Mouse (Mus musculus) erythroblast, embryonic 14.5 days (primary cell): ENCODE data around the gene Pld4. TPM values are rescaled to one million over a fixed set of nuclear protein-coding genes. Genes with fewer than 3 reads are reported as not detected.

ENCODE experiments used
- H3K27me3 ChIP-seq: 2 replicates; pipeline ENCODE4 v1.6.1; 2012; ENCODE audit warnings: inconsistent platforms; ENCODE audit not compliant: control insufficient read depth
- H3K36me3 ChIP-seq: 2 replicates; pipeline ENCODE4 v1.6.1; 2012; ENCODE audit warnings: mild to moderate bottlenecking, inconsistent platforms; ENCODE audit not compliant: control insufficient read depth
- H3K4me1 ChIP-seq: 2 replicates; pipeline ENCODE4 v1.6.1; 2012; ENCODE audit warnings: inconsistent platforms; ENCODE audit not compliant: control insufficient read depth
- H3K4me3 ChIP-seq: replicated peaks from 2 replicates; pipeline ENCODE3; 2012; ENCODE audit warnings: moderate library complexity, mild to moderate bottlenecking, inconsistent platforms
- H3K9me3 ChIP-seq: 2 replicates; pipeline ENCODE4 v1.6.1; 2012; ENCODE audit warnings: low read length, inconsistent platforms, mixed read lengths; ENCODE audit not compliant: control insufficient read depth
- GATA1 ChIP-seq: IDR thresholded peaks from 2 replicates; pipeline ENCODE4 v1.6.1; 2012; ENCODE audit warnings: low read length, inconsistent platforms, mixed read lengths
- TAL1 ChIP-seq: IDR thresholded peaks from 3 replicates; pipeline ENCODE4 v1.6.1; 2012; ENCODE audit warnings: low read length, inconsistent platforms, mixed read lengths
- polyA plus RNA-seq: library from polyadenylated mRNA; stranded (reverse); fragments of >175 nt; gene quantifications from 2 replicates; pipeline ENCODE4 v1.2.3, GENCODE M21; 2012

The Pld4 gene
- polyA plus RNA-seq, 1 experiment, result 0.24 TPM

- Histone ChIP-seq H3K9me3 (no peaks in the 10 kb centered on the region), H3K27me3 (peaks cover 73% of the 10 kb centered on the region), H3K4me3 (no peak overlapping the region), H3K4me1 (peaks cover 3% of the 10 kb centered on the region), H3K36me3 (no peaks in the 10 kb centered on the region)
- no peak for TF ChIP-seq TAL1
These were observed 42.5 kb downstream of the Pld4 start for GRCm38 (mm10) chr12:112802917-112803316.

- Histone ChIP-seq H3K36me3 (no peaks in the 10 kb centered on the region), H3K4me3 (no peak overlapping the region), H3K4me1 (peaks cover 14% of the 10 kb centered on the region), H3K9me3 (no peaks in the 10 kb centered on the region), H3K27me3 (peaks cover 83% of the 10 kb centered on the region)
- TF ChIP-seq GATA1, result no peak
- no peak for TF ChIP-seq TAL1
These were observed 43.6 kb downstream of the Pld4 start for GRCm38 (mm10) chr12:112804046-112804445.

DNA sequence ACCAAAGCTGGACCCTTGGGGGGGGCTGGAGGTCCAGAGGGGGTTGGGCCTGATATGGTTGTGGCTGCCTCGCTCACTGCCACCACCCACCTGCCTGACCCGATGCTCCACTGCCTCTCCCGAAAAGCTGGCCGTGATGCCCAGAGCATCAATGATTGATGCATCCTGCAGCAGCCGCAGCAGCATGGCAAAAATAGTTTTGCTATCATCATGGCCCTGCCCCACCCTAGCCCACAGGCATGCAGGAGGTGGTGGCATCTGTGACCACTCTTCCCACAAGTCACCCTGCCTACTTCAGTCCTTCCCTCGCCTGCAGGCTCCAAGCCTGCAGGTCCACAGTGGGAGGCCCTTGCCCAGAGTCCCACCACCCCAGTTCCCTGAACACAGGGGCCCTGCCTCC is 45.6 kb downstream of the Pld4 start:
- no peaks in the 10 kb centered on the region for H3K9me3 ChIP-seq

DNA sequence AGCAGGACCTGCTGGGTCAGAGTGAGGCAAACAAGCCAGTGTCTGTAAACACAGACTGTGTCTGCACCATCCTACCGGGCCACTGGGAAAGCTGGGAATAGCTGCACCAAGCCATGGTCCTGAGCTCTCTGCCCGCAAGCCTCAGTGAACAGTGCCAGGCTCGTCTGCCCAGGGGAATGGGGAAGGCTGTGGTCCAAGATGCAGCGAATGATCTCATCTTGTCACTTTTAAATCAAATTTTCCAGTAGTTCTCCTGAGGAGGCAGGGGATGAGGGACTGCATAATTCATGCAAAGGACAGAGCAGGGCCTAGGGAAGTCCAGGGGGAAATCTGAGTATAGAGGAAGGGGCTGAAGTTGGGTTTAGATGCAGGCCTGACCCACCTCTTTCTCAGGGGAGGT is 47.3 kb downstream of the Pld4 start:
- peaks cover 81% of the 10 kb centered on the region for H3K27me3 ChIP-seq
- TF ChIP-seq GATA1 (no peak), TAL1 (no peak)

More for the DNA sequence above, 45.6 kb downstream of the Pld4 start:
- peaks cover 21% of the 10 kb centered on the region for H3K4me1 ChIP-seq
- H3K4me3 ChIP-seq, result no peak overlapping the region
- no peaks in the 10 kb centered on the region for H3K36me3 ChIP-seq
- H3K27me3 ChIP-seq, result peaks cover 97% of the 10 kb centered on the region
- TF ChIP-seq TAL1, result no peak
- no peak for TF ChIP-seq GATA1

DNA sequence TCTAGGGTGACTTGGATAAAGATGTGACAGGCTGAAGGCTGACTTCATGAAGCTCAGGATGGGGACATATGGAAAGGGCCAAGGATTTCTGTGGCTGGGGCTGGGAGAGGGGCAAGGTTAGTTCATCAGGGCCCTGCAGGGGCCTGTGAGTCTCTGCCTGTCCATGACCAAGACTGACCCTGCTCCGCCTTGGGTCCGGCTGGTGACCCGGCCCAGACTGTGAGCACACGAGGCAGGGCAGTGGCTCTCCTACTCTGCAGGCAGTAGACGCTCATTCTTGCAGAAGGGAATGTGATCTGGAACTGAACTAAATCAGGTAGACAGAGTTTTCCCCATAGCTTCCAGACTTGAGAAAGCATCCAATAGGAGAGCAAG is 47.7 kb downstream of the Pld4 start:
- H3K27me3 ChIP-seq, result peaks cover 77% of the 10 kb centered on the region
- TF ChIP-seq GATA1 (no peak), TAL1 (no peak)
- peaks cover 3% of the 10 kb centered on the region for H3K36me3 ChIP-seq
- H3K4me3 ChIP-seq, result peak overlapping the region; percentile 63
- peaks cover 18% of the 10 kb centered on the region for H3K4me1 ChIP-seq
- no peaks in the 10 kb centered on the region for H3K9me3 ChIP-seq

More for the DNA sequence above, 47.3 kb downstream of the Pld4 start:
- H3K4me1 ChIP-seq, result peaks cover 18% of the 10 kb centered on the region
- peaks cover 2% of the 10 kb centered on the region; the same call in 1 of the 2 replicates for H3K36me3 ChIP-seq
- no peak overlapping the region for H3K4me3 ChIP-seq
- H3K9me3 ChIP-seq, result no peaks in the 10 kb centered on the region

- TF ChIP-seq GATA1 (no peak), TAL1 (no peak)
- H3K27me3 ChIP-seq, result peaks cover 71% of the 10 kb centered on the region
- H3K4me3 ChIP-seq, result peak within 1 kb of the TSS; percentile 63
- H3K36me3 ChIP-seq, result peaks cover 7% of the 10 kb centered on the region
- no peaks in the 10 kb centered on the region for H3K9me3 ChIP-seq
- peaks cover 18% of the 10 kb centered on the region for H3K4me1 ChIP-seq
These were observed 48.3 kb downstream of the Pld4 start, which contains the start of gene Clba1 for GRCm38 (mm10) chr12:112808587-112809364. Gene Clba1, plus strand, starts transcription at chr12:112808937.

DNA sequence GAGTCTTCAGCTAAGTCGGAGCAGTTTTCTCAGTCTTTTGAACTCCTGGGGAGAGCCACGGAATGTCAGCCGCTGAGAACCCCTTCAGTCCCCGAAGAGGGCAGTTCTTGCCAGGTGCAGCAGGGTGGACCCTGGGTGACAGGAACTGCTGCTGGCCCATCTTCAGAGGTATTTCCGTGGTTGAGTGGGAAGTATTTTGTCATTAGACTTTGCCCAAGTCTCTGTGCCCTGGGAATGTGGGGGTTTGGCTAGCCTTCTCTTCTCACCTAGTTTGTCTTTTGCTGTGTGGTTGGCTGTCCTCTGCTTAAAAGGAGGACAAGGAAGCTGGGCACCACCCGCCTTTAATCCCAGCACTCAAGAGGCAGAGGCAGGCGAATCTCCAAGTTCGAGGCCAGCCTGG is 49.2 kb downstream of the Pld4 start:
- no peaks in the 10 kb centered on the region for H3K9me3 ChIP-seq
- TF ChIP-seq TAL1, result no peak
- TF ChIP-seq GATA1, result no peak
- H3K36me3 ChIP-seq, result peaks cover 16% of the 10 kb centered on the region
- H3K4me3 ChIP-seq, result peak overlapping the region; percentile 63
- H3K27me3 ChIP-seq, result peaks cover 63% of the 10 kb centered on the region
- peaks cover 18% of the 10 kb centered on the region for H3K4me1 ChIP-seq

GRCm38 (mm10) chr12:112810092-112810885 is 49.8 kb downstream of the Pld4 start:
- peaks cover 23% of the 10 kb centered on the region for H3K36me3 ChIP-seq
- H3K27me3 ChIP-seq, result peaks cover 57% of the 10 kb centered on the region
- H3K4me1 ChIP-seq, result peaks cover 18% of the 10 kb centered on the region
- TF ChIP-seq TAL1 (no peak), GATA1 (no peak)
- no peak overlapping the region for H3K4me3 ChIP-seq
- H3K9me3 ChIP-seq, result no peaks in the 10 kb centered on the region

- Histone ChIP-seq H3K36me3 (peaks cover 53% of the 10 kb centered on the region), H3K4me3 (no peak overlapping the region), H3K4me1 (peaks cover 21% of the 10 kb centered on the region), H3K27me3 (peaks cover 29% of the 10 kb centered on the region), H3K9me3 (no peaks in the 10 kb centered on the region)
- TF ChIP-seq GATA1 (no peak), TAL1 (no peak)
These were observed 52.9 kb downstream of the Pld4 start for GRCm38 (mm10) chr12:112813370-112813769.
